Mouse (Mus musculus): Measurements from ENCODE around the gene Enpp1. TPM values are rescaled to one million over a fixed set of nuclear protein-coding genes. Genes with fewer than 3 reads are reported as not detected.

Gene Enpp1
- polyA plus RNA-seq, 1 experiment from 2014 or later: 1.9 TPM

DNA sequence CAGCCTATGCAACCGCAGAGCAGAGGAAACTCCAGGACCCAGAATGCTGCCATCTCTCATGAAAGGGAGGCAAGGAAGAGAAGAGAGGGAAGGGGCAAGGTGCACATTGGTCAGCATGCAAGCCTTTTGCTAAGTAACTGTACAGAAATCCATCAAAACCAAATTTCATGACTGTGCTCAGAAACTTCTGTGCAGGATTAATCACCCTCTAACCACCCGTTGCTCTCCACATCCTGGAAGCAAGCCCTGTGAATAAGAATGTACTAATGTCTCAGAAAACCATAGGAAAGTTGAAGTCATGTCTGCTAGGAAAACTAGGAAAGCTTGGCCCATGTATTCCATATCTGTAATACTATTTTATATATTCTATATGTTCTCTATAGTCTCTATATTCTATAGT, 27.2 kb upstream of the Enpp1 start:
- Histone ChIP-seq H3K9me3 (replicated peaks; ENCODE audit: control insufficient read depth, low read length) (no peaks in the 10 kb centered on the region), H3K27me3 (replicated peaks; ENCODE audit: control insufficient read depth, insufficient read depth, low read length) (no peaks in the 10 kb centered on the region), H3K9ac (ENCODE audit: low read length) (no peak overlapping the region), H3K27ac (ENCODE audit: low read depth, low read length) (no peak overlapping the region), H3K4me1 (ENCODE audit: control insufficient read depth, insufficient read depth, low read length) (no peaks in the 10 kb centered on the region), H3K4me3 (ENCODE audit: low read depth, low read length) (no peak overlapping the region), H3K4me2 (ENCODE audit: low read length) (no peak overlapping the region), H3K36me3 (ENCODE audit: control insufficient read depth, insufficient read depth, low read length) (no peaks in the 10 kb centered on the region)
- ATAC-seq (no peak), DNase-seq (ENCODE audit: low spot score) (no peak)
- WGBS: 96% methylated on average over 2 of the region's 2 CpGs

GRCm38 (mm10) chr10:24738456-24738855, 26.5 kb upstream of the Enpp1 start:
- no peak overlapping the region for H3K27ac ChIP-seq (ENCODE audit: low read depth, low read length)
- H3K36me3 ChIP-seq (ENCODE audit: control insufficient read depth, insufficient read depth, low read length): no peaks in the 10 kb centered on the region
- H3K4me2 ChIP-seq (ENCODE audit: low read length): no peak overlapping the region
- no peaks in the 10 kb centered on the region for H3K27me3 ChIP-seq (replicated peaks; ENCODE audit: control insufficient read depth, insufficient read depth, low read length)
- ATAC-seq (0 out of 2 replicates have a peak, but pooled peaks have one; percentile 34), DNase-seq (ENCODE audit: low spot score) (peak; percentile 43)
- no peaks in the 10 kb centered on the region for H3K9me3 ChIP-seq (replicated peaks; ENCODE audit: control insufficient read depth, low read length)
- 77% methylated on average over 2 of the region's 2 CpGs for WGBS
- no peak overlapping the region for H3K9ac ChIP-seq (ENCODE audit: low read length)
- H3K4me1 ChIP-seq (ENCODE audit: control insufficient read depth, insufficient read depth, low read length): no peaks in the 10 kb centered on the region
- H3K4me3 ChIP-seq (ENCODE audit: low read depth, low read length): no peak overlapping the region

GRCm38 (mm10) chr10:24735027-24735777, 23.2 kb upstream of the Enpp1 start:
- Histone ChIP-seq H3K4me2 (ENCODE audit: low read length) (no peak overlapping the region), H3K27ac (ENCODE audit: low read depth, low read length) (no peak overlapping the region), H3K4me1 (ENCODE audit: control insufficient read depth, insufficient read depth, low read length) (0 out of 2 replicates have a peak, but pooled peaks cover 2% of the 10 kb centered on the region), H3K9ac (ENCODE audit: low read length) (no peak overlapping the region), H3K36me3 (ENCODE audit: control insufficient read depth, insufficient read depth, low read length) (no peaks in the 10 kb centered on the region), H3K9me3 (replicated peaks; ENCODE audit: control insufficient read depth, low read length) (no peaks in the 10 kb centered on the region), H3K27me3 (replicated peaks; ENCODE audit: control insufficient read depth, insufficient read depth, low read length) (no peaks in the 10 kb centered on the region), H3K4me3 (ENCODE audit: low read depth, low read length) (no peak overlapping the region)
- ATAC-seq (no peak), DNase-seq (ENCODE audit: low spot score) (no peak)
- WGBS: 93% methylated on average over 5 of the region's 5 CpGs

DNA sequence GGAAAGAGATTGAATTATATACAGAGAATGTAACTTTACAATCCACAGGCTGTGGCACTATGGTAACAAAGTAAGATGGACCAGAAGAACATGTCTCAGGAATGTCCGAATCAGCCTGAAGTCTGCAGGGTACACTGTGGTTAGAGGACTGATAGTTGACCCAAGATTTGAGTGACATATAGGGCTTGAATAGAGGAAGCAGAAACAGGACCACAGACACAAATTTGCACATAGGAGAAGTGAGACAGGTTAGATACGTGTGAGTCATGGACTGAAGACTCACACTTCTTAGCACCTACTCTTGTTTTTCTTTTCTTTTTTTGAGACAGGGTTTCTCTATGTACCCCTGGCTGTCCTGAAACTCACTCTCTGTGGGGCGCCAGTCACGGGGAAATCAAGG, 15.5 kb upstream of the Enpp1 start:
- 90% methylated on average over 4 of the region's 4 CpGs for WGBS
- H3K27ac ChIP-seq (ENCODE audit: low read depth, low read length): no peak overlapping the region
- H3K4me2 ChIP-seq (ENCODE audit: low read length): no peak overlapping the region
- H3K36me3 ChIP-seq (ENCODE audit: control insufficient read depth, insufficient read depth, low read length): no peaks in the 10 kb centered on the region
- H3K27me3 ChIP-seq (replicated peaks; ENCODE audit: control insufficient read depth, insufficient read depth, low read length): no peaks in the 10 kb centered on the region
- ATAC-seq: no peak
- no peaks in the 10 kb centered on the region for H3K9me3 ChIP-seq (replicated peaks; ENCODE audit: control insufficient read depth, low read length)
- H3K4me1 ChIP-seq (ENCODE audit: control insufficient read depth, insufficient read depth, low read length): 0 out of 2 replicates have a peak, but pooled peaks cover 2% of the 10 kb centered on the region
- no peak overlapping the region for H3K4me3 ChIP-seq (ENCODE audit: low read depth, low read length)
- no peak overlapping the region for H3K9ac ChIP-seq (ENCODE audit: low read length)
- no peak for DNase-seq (ENCODE audit: low spot score)

GRCm38 (mm10) chr10:24725197-24725596, 13.2 kb upstream of the Enpp1 start:
- Histone ChIP-seq H3K4me1 (ENCODE audit: control insufficient read depth, insufficient read depth, low read length) (no peaks in the 10 kb centered on the region), H3K4me2 (ENCODE audit: low read length) (no peak overlapping the region), H3K9me3 (replicated peaks; ENCODE audit: control insufficient read depth, low read length) (no peaks in the 10 kb centered on the region), H3K27ac (ENCODE audit: low read depth, low read length) (no peak overlapping the region), H3K36me3 (ENCODE audit: control insufficient read depth, insufficient read depth, low read length) (no peaks in the 10 kb centered on the region), H3K9ac (ENCODE audit: low read length) (no peak overlapping the region), H3K4me3 (ENCODE audit: low read depth, low read length) (no peak overlapping the region), H3K27me3 (replicated peaks; ENCODE audit: control insufficient read depth, insufficient read depth, low read length) (no peaks in the 10 kb centered on the region)
- ATAC-seq (peak; percentile 42; the same call in 1 of the 2 replicates), DNase-seq (ENCODE audit: low spot score) (peak; percentile 41)
- 84% methylated on average over 2 of the region's 2 CpGs for WGBS

GRCm38 (mm10) chr10:24721841-24722240, 9.9 kb upstream of the Enpp1 start:
- Histone ChIP-seq H3K4me2 (ENCODE audit: low read length) (no peak overlapping the region), H3K9ac (ENCODE audit: low read length) (no peak overlapping the region), H3K36me3 (ENCODE audit: control insufficient read depth, insufficient read depth, low read length) (no peaks in the 10 kb centered on the region), H3K27me3 (replicated peaks; ENCODE audit: control insufficient read depth, insufficient read depth, low read length) (no peaks in the 10 kb centered on the region), H3K4me3 (ENCODE audit: low read depth, low read length) (no peak overlapping the region), H3K9me3 (replicated peaks; ENCODE audit: control insufficient read depth, low read length) (no peaks in the 10 kb centered on the region), H3K4me1 (ENCODE audit: control insufficient read depth, insufficient read depth, low read length) (no peaks in the 10 kb centered on the region), H3K27ac (ENCODE audit: low read depth, low read length) (no peak overlapping the region)
- ATAC-seq (no peak), DNase-seq (ENCODE audit: low spot score) (no peak)
- 94% methylated on average over 3 of the region's 3 CpGs for WGBS

- Histone ChIP-seq H3K36me3 (ENCODE audit: control insufficient read depth, insufficient read depth, low read length) (no peaks in the 10 kb centered on the region), H3K9ac (ENCODE audit: low read length) (no peak overlapping the region), H3K9me3 (replicated peaks; ENCODE audit: control insufficient read depth, low read length) (no peaks in the 10 kb centered on the region), H3K27ac (ENCODE audit: low read depth, low read length) (no peak overlapping the region), H3K27me3 (replicated peaks; ENCODE audit: control insufficient read depth, insufficient read depth, low read length) (no peaks in the 10 kb centered on the region), H3K4me1 (ENCODE audit: control insufficient read depth, insufficient read depth, low read length) (no peaks in the 10 kb centered on the region), H3K4me2 (ENCODE audit: low read length) (no peak overlapping the region), H3K4me3 (ENCODE audit: low read depth, low read length) (no peak overlapping the region)
- WGBS: 89% methylated on average over 4 of the region's 4 CpGs
- no peak for ATAC-seq
- no peak for DNase-seq (ENCODE audit: low spot score)
Observed at GRCm38 (mm10) chr10:24719383-24719782, 7.4 kb upstream of the Enpp1 start.

DNA sequence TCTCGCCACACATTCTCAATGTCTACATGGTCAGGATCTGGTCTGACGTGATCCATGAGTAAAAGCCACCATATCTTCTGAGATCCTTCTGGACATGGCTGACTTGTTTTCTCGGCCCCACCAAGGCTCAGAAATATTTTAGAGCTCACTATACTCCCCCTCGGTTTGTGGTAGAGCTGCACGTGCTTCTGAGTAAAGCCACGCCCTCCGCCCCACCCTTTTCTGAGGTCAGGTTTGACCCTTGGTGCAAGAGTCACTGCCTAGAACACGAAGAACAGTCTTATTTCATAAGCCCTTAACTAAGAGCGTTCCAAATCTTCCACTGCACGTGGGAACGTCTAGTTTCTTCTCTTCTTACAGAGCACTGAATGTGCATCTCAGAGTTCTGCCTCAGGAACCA, 6.8 kb upstream of the Enpp1 start:
- 66% methylated on average over 11 of the region's 11 CpGs for WGBS
- DNase-seq (ENCODE audit: low spot score) (no peak), ATAC-seq (no peak)
- Histone ChIP-seq H3K36me3 (ENCODE audit: control insufficient read depth, insufficient read depth, low read length) (no peaks in the 10 kb centered on the region), H3K4me2 (ENCODE audit: low read length) (no peak overlapping the region), H3K9ac (ENCODE audit: low read length) (no peak overlapping the region), H3K27me3 (replicated peaks; ENCODE audit: control insufficient read depth, insufficient read depth, low read length) (no peaks in the 10 kb centered on the region), H3K9me3 (replicated peaks; ENCODE audit: control insufficient read depth, low read length) (no peaks in the 10 kb centered on the region), H3K27ac (ENCODE audit: low read depth, low read length) (no peak overlapping the region), H3K4me1 (ENCODE audit: control insufficient read depth, insufficient read depth, low read length) (no peaks in the 10 kb centered on the region), H3K4me3 (ENCODE audit: low read depth, low read length) (no peak overlapping the region)

- Histone ChIP-seq H3K4me1 (ENCODE audit: control insufficient read depth, insufficient read depth, low read length) (no peaks in the 10 kb centered on the region), H3K9ac (ENCODE audit: low read length) (no peak overlapping the region; the same call in 1 of the 2 replicates), H3K4me2 (ENCODE audit: low read length) (peak overlapping the region; percentile 16; the same call in 1 of the 2 replicates), H3K27ac (ENCODE audit: low read depth, low read length) (no peak overlapping the region), H3K9me3 (replicated peaks; ENCODE audit: control insufficient read depth, low read length) (no peaks in the 10 kb centered on the region), H3K4me3 (ENCODE audit: low read depth, low read length) (no peak overlapping the region), H3K36me3 (ENCODE audit: control insufficient read depth, insufficient read depth, low read length) (no peaks in the 10 kb centered on the region), H3K27me3 (replicated peaks; ENCODE audit: control insufficient read depth, insufficient read depth, low read length) (no peaks in the 10 kb centered on the region)
- 35% methylated on average over 14 of the region's 14 CpGs for WGBS
- peak; percentile 3 for DNase-seq (ENCODE audit: low spot score)
- ATAC-seq: no peak
Observed at GRCm38 (mm10) chr10:24718058-24718457, 6.1 kb upstream of the Enpp1 start.

All from forebrain, embryonic 14.5 days (tissue).